Mouse (Mus musculus) intestine, embryonic 14.5 days (tissue): ENCODE data around the gene Wfdc13. TPM values are rescaled to one million over a fixed set of nuclear protein-coding genes. Genes with fewer than 3 reads are reported as not detected.

Source experiments
- ATAC-seq: fragments of 200-750 bp; cut with Nextera tagmentation; replicated peaks from 2 replicates; pipeline ENCODE4 v1.8.0; 2017; ENCODE audit warnings: low read depth, moderate number of reproducible peaks, moderate TSS enrichment, moderate library complexity; ENCODE audit not compliant: low FRiP score, low TSS enrichment
- DNase-seq: peaks from one replicate; pipeline ENCODE4 v3.0.0-alpha.2; 2018; ENCODE audit warnings: low spot score
- H3K27ac ChIP-seq: fragments of 300-500 bp; sonication (generic); 2 replicates; pipeline ENCODE4 v1.5.1; 2014; ENCODE audit warnings: low read depth, mild to moderate bottlenecking, control low read depth
- H3K27me3 ChIP-seq: fragments of 300-500 bp; sonication (generic); replicated peaks from 2 replicates; pipeline ENCODE4 v1.6.1; 2014; ENCODE audit warnings: low read length, control low read depth; ENCODE audit not compliant: control insufficient read depth, insufficient read depth
- H3K36me3 ChIP-seq: fragments of 300-500 bp; sonication (generic); 2 replicates; pipeline ENCODE4 v1.6.1; 2014; ENCODE audit warnings: low read length, control low read depth; ENCODE audit not compliant: control insufficient read depth, insufficient read depth
- H3K4me1 ChIP-seq: fragments of 300-500 bp; sonication (generic); replicated peaks from 2 replicates; pipeline ENCODE4 v1.6.1; 2014; ENCODE audit warnings: low read length, control low read depth, mixed read lengths; ENCODE audit not compliant: control insufficient read depth, insufficient read depth
- H3K4me2 ChIP-seq: fragments of 300-500 bp; sonication (generic); 2 replicates; pipeline ENCODE4 v1.6.1; 2014; ENCODE audit warnings: low read length
- H3K4me3 ChIP-seq: fragments of 300-500 bp; sonication (generic); 2 replicates; pipeline ENCODE4 v1.5.1; 2014; ENCODE audit warnings: low read depth, low read length, control low read depth, mixed read lengths
- H3K9ac ChIP-seq: fragments of 300-500 bp; sonication (generic); 2 replicates; pipeline ENCODE4 v1.6.1; 2014; ENCODE audit warnings: mild to moderate bottlenecking, low read length
- H3K9me3 ChIP-seq: fragments of 300-500 bp; sonication (generic); 2 replicates; pipeline ENCODE4 v1.6.1; 2016; ENCODE audit warnings: low read length, control low read depth; ENCODE audit not compliant: control insufficient read depth
- WGBS: fragments of 180-500 bp; shearing (Covaris S2); extraction: QIAGEN DNeasy Blood & Tissue Kit; methylation state at CpG from one replicate; pipeline ENCODE4 v1.1.7; 2014; 5-methylcytosine and 5-hydroxymethylcytosine counted together
- polyA plus RNA-seq: library from polyadenylated mRNA; unstranded; fragments of >200 nt; fragmentation: Nextera tagmentation; extraction: Ambion mirVana; gene quantifications from 2 replicates; pipeline ENCODE4 v1.2.1, GENCODE M21; 2014

The Wfdc13 gene
- 0.28 TPM in 2 replicates for polyA plus RNA-seq

- no peaks in the 10 kb centered on the region for H3K4me1 ChIP-seq
- H3K27me3 ChIP-seq: no peaks in the 10 kb centered on the region
- no peaks in the 10 kb centered on the region for H3K9me3 ChIP-seq
- WGBS: 73% methylated on average over 3 of the region's 3 CpGs
- H3K9ac ChIP-seq: no peak within 1 kb of the TSS
- no peak for ATAC-seq
- H3K4me3 ChIP-seq: no peak within 1 kb of the TSS
- no peak within 1 kb of the TSS for H3K4me2 ChIP-seq
- no peak for DNase-seq
- no peak within 1 kb of the TSS for H3K27ac ChIP-seq
- no peaks in the 10 kb centered on the region for H3K36me3 ChIP-seq
Observed at GRCm38 (mm10) chr2:164684807-164685206, at the start of gene Wfdc13. TSS of gene Wfdc13 (plus strand) at chr2:164685107.

- H3K36me3 ChIP-seq: no peaks in the 10 kb centered on the region
- 77% methylated on average over 9 of the region's 9 CpGs for WGBS
- H3K27ac ChIP-seq: no peak overlapping the region
- ATAC-seq (no peak), DNase-seq (no peak)
- H3K9ac ChIP-seq: no peak overlapping the region
- no peaks in the 10 kb centered on the region for H3K4me1 ChIP-seq
- no peak overlapping the region for H3K4me3 ChIP-seq
- H3K9me3 ChIP-seq: no peaks in the 10 kb centered on the region
- no peaks in the 10 kb centered on the region for H3K27me3 ChIP-seq
- no peak overlapping the region for H3K4me2 ChIP-seq
Observed at GRCm38 (mm10) chr2:164635266-164635665, 49.6 kb upstream of the Wfdc13 start.

- no peaks in the 10 kb centered on the region for H3K9me3 ChIP-seq
- H3K4me2 ChIP-seq: no peak within 1 kb of the TSS
- ATAC-seq (no peak), DNase-seq (no peak)
- no peak within 1 kb of the TSS for H3K4me3 ChIP-seq
- no peaks in the 10 kb centered on the region for H3K27me3 ChIP-seq
- no peak within 1 kb of the TSS for H3K27ac ChIP-seq
- no peaks in the 10 kb centered on the region for H3K4me1 ChIP-seq
- 84% methylated on average over 3 of the region's 3 CpGs for WGBS
- no peaks in the 10 kb centered on the region for H3K36me3 ChIP-seq
- H3K9ac ChIP-seq: no peak within 1 kb of the TSS
Observed at GRCm38 (mm10) chr2:164638696-164639095, 46.2 kb upstream of the Wfdc13 start, which contains the start of gene Wfdc16. TSS of gene Wfdc16 (minus strand) at chr2:164638796.

DNA sequence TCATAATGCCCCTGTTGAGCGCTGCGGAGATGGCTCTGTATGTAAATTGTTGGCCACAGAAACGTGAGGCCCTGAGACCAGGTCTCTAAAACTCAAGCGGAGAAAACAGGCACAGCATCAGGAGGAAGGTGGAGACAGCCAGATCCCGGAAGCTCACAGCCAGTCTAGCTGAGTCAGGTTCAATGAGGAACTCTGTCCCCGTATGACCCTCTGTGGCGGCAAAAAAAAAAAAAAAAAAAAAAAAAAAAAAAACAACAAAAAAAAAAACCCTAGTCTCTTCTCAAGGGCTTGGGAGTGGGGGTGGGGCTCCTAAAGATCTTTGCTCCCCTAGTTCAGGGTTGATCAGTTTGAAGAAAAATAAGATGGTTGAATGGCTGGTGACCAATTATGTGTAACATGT, 43.8 kb upstream of the Wfdc13 start:
- ATAC-seq: no peak

GRCm38 (mm10) chr2:164641881-164642673, 42.8 kb upstream of the Wfdc13 start:
- no peak overlapping the region for H3K4me3 ChIP-seq
- DNase-seq: no peak
- H3K27ac ChIP-seq: no peak overlapping the region
- no peak overlapping the region for H3K4me2 ChIP-seq
- no peak overlapping the region for H3K9ac ChIP-seq
- 77% methylated on average over 13 of the region's 13 CpGs for WGBS
- no peaks in the 10 kb centered on the region for H3K27me3 ChIP-seq
- H3K4me1 ChIP-seq: no peaks in the 10 kb centered on the region
- no peaks in the 10 kb centered on the region for H3K9me3 ChIP-seq
- H3K36me3 ChIP-seq: no peaks in the 10 kb centered on the region
- no peak for ATAC-seq

More for the DNA sequence above, 43.8 kb upstream of the Wfdc13 start:
- Histone ChIP-seq H3K4me2 (no peak overlapping the region), H3K27me3 (no peaks in the 10 kb centered on the region), H3K9me3 (no peaks in the 10 kb centered on the region), H3K36me3 (no peaks in the 10 kb centered on the region), H3K27ac (no peak overlapping the region), H3K4me3 (no peak overlapping the region), H3K9ac (no peak overlapping the region), H3K4me1 (no peaks in the 10 kb centered on the region)
- 67% methylated on average over 7 of the region's 7 CpGs for WGBS
- DNase-seq: no peak

DNA sequence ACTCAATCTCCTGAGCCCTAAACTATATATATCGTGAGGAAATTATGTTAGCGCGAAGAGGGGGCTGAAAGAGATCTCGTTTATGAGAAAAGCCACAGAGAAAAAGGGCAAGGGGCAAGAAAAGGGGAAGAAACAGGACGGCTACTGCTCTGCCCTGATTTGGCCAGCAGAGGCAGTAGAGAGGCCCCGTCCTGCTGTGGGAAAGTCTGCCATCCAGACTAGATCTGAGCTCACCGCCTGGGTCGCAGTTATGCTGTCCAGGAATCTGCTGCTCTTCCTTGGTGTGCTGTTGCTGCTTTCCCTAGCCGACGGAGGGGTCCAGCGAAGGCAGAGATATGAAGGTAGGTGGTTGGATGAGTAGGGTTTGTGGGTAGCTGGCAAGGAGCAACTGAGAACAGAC, 29.0 kb upstream of the Wfdc13 start, which contains the start of gene Wfdc10:
TSS of gene Wfdc10 (plus strand) at position 189 of the 400 bp plus-strand sequence.
- Histone ChIP-seq H3K9ac (no peak within 1 kb of the TSS), H3K4me2 (no peak within 1 kb of the TSS), H3K4me3 (no peak within 1 kb of the TSS), H3K9me3 (no peaks in the 10 kb centered on the region), H3K27me3 (no peaks in the 10 kb centered on the region), H3K36me3 (no peaks in the 10 kb centered on the region), H3K27ac (no peak within 1 kb of the TSS), H3K4me1 (no peaks in the 10 kb centered on the region)
- DNase-seq: peak; percentile 67
- 11% methylated on average over 11 of the region's 11 CpGs for WGBS
- no peak for ATAC-seq

DNA sequence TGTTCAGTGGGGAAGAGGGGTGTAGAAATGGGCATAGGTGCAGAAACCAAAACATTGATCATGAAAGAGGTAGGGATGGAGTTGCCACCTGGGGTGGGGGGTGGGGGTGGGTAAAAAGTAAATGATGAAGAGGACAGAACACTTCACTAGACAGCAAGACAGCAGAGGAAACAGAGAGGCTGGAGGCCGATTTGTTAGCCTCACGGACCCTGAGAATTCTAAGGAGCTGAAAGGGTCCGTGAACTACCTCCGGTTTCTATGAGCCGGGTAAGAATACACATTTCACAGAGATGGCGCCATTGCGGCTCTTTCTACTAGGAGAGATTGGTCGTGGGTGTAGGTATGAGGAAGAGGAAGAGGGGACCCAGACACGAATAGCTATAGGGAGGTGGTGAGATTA, 28.4 kb upstream of the Wfdc13 start, which contains the start of gene Wfdc9:
TSS of gene Wfdc9 (minus strand) at position 101 of the 400 bp plus-strand sequence.
- DNase-seq (no peak), ATAC-seq (no peak)
- Histone ChIP-seq H3K9me3 (no peaks in the 10 kb centered on the region), H3K9ac (no peak within 1 kb of the TSS), H3K4me3 (no peak within 1 kb of the TSS), H3K27me3 (no peaks in the 10 kb centered on the region), H3K4me2 (no peak within 1 kb of the TSS), H3K36me3 (no peaks in the 10 kb centered on the region), H3K27ac (no peak within 1 kb of the TSS), H3K4me1 (no peaks in the 10 kb centered on the region)
- 85% methylated on average over 9 of the region's 9 CpGs for WGBS

GRCm38 (mm10) chr2:164664851-164665250, 20.1 kb upstream of the Wfdc13 start:
- H3K27ac ChIP-seq: no peak overlapping the region
- H3K36me3 ChIP-seq: no peaks in the 10 kb centered on the region
- DNase-seq (no peak), ATAC-seq (no peak)
- no peaks in the 10 kb centered on the region for H3K4me1 ChIP-seq
- H3K4me3 ChIP-seq: no peak overlapping the region
- no peak overlapping the region for H3K9ac ChIP-seq
- WGBS: 89% methylated on average over 7 of the region's 7 CpGs
- no peaks in the 10 kb centered on the region for H3K9me3 ChIP-seq
- no peak overlapping the region for H3K4me2 ChIP-seq
- no peaks in the 10 kb centered on the region for H3K27me3 ChIP-seq

GRCm38 (mm10) chr2:164670261-164670660, 14.6 kb upstream of the Wfdc13 start:
- Histone ChIP-seq H3K27ac (no peak overlapping the region), H3K36me3 (no peaks in the 10 kb centered on the region), H3K9me3 (no peaks in the 10 kb centered on the region), H3K4me3 (no peak overlapping the region), H3K4me2 (no peak overlapping the region), H3K9ac (no peak overlapping the region), H3K4me1 (no peaks in the 10 kb centered on the region), H3K27me3 (no peaks in the 10 kb centered on the region)
- ATAC-seq (no peak), DNase-seq (no peak)
- WGBS: 80% methylated on average over 5 of the region's 5 CpGs
